Mouse (Mus musculus): ENCODE data around the gene Pigu. TPM values are rescaled to one million over a fixed set of nuclear protein-coding genes. Genes with fewer than 3 reads are reported as not detected.

Gene Pigu
- polyA plus RNA-seq, 1 experiment from 2014 or later, result 15.3 TPM

- Histone ChIP-seq H3K27ac (ENCODE audit: low read depth) (no peak overlapping the region), H3K4me3 (ENCODE audit: low read depth, low read length) (no peak overlapping the region), H3K9ac (replicated peaks) (no peak overlapping the region), H3K27me3 (ENCODE audit: insufficient read depth, low read length) (no peaks in the 10 kb centered on the region), H3K4me1 (ENCODE audit: insufficient read depth) (peaks cover 7% of the 10 kb centered on the region), H3K36me3 (replicated peaks; ENCODE audit: insufficient read depth, low read length) (no peaks in the 10 kb centered on the region), H3K4me2 (ENCODE audit: low read depth, low read length) (no peak overlapping the region), H3K9me3 (ENCODE audit: low read length) (no peaks in the 10 kb centered on the region)
- 90% methylated on average over 7 of the region's 7 CpGs for WGBS (ENCODE audit: insufficient replicate concordance)
- ATAC-seq (no peak), DNase-seq (no peak)
- TF ChIP-seq EP300 (IDR thresholded peaks at IDR 0.05; ENCODE audit: low read depth) (no peak), CTCF (IDR thresholded peaks at IDR 0.05; ENCODE audit: low read depth) (no peak)
Observed at GRCm38 (mm10) chr2:155278361-155278760, 78.9 kb downstream of the Pigu start.

DNA sequence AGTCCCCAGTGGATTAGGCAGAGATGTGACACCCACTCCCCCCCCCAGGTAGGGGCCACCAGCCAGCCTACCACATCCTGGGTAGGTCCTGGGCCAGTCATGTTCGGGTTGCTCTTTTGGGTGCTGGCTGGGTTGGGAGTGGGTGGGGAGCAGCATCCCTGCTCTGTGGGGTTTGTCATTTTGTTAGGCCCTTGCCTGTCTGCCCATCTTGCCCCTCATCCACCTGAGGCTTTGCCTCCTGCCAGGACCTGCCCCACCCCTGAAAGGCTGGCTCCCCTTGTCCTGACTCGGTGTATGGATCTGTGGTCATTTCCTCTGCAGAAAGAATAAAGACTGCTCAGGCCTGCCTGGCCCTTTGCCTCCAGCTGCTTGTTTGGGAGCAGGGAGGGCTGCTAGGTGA lies 79.5 kb downstream of the Pigu start:
- no peak overlapping the region for H3K9ac ChIP-seq (replicated peaks)
- no peaks in the 10 kb centered on the region for H3K9me3 ChIP-seq (ENCODE audit: low read length)
- H3K4me2 ChIP-seq (ENCODE audit: low read depth, low read length), result no peak overlapping the region; the same call in 1 of the 2 replicates
- no peaks in the 10 kb centered on the region for H3K27me3 ChIP-seq (ENCODE audit: insufficient read depth, low read length)
- whole genome bisulfite sequencing (ENCODE audit: insufficient replicate concordance), result 93% methylated on average over 2 of the region's 2 CpGs
- H3K36me3 ChIP-seq (replicated peaks; ENCODE audit: insufficient read depth, low read length), result no peaks in the 10 kb centered on the region
- DNase-seq (no peak), ATAC-seq (no peak)
- H3K27ac ChIP-seq (ENCODE audit: low read depth), result no peak overlapping the region
- TF ChIP-seq EP300 (IDR thresholded peaks at IDR 0.05; ENCODE audit: low read depth), result no peak
- no peak for TF ChIP-seq CTCF (IDR thresholded peaks at IDR 0.05; ENCODE audit: low read depth)
- no peak overlapping the region for H3K4me3 ChIP-seq (ENCODE audit: low read depth, low read length)
- H3K4me1 ChIP-seq (ENCODE audit: insufficient read depth), result peaks cover 7% of the 10 kb centered on the region

- Histone ChIP-seq H3K4me1 (ENCODE audit: insufficient read depth) (peaks cover 7% of the 10 kb centered on the region), H3K36me3 (replicated peaks; ENCODE audit: insufficient read depth, low read length) (no peaks in the 10 kb centered on the region), H3K9ac (replicated peaks) (peak overlapping the region; percentile 74), H3K27ac (ENCODE audit: low read depth) (peak overlapping the region; percentile 80), H3K4me3 (ENCODE audit: low read depth, low read length) (peak overlapping the region; percentile 81), H3K4me2 (ENCODE audit: low read depth, low read length) (peak overlapping the region; percentile 85), H3K27me3 (ENCODE audit: insufficient read depth, low read length) (no peaks in the 10 kb centered on the region), H3K9me3 (ENCODE audit: low read length) (no peaks in the 10 kb centered on the region)
- no peak for TF ChIP-seq EP300 (IDR thresholded peaks at IDR 0.05; ENCODE audit: low read depth)
- no peak for TF ChIP-seq CTCF (IDR thresholded peaks at IDR 0.05; ENCODE audit: low read depth)
- peak; percentile 77 for DNase-seq
- 1% methylated on average over 32 of the region's 49 CpGs for WGBS (ENCODE audit: insufficient replicate concordance)
- peak; percentile 88 for ATAC-seq
Observed at GRCm38 (mm10) chr2:155276621-155277175, 80.5 kb downstream of the Pigu start.

DNA sequence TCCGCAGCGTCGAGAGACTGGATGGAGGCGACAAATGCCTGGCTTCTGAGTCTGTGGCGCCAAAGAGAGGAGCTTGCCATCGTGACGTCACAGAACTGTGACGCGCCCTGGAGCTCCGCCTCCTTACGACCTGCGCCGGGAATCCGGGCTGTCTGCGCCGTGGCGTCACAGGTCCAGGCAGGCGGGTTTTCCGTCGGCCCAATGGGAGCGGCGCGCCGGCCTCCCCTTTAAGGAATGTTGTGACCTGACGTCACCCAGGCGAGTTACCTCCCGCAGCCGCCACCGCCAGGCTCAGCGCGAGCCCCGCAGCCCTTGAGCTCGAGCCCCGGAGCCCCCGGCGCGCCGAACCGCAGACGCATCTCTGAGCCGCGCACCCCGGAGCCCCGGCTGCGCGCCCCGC lies 81.0 kb downstream of the Pigu start, which contains the start of gene Map1lc3a:
TSS of gene Map1lc3a (plus strand) at position 103 of the 400 bp plus-strand sequence.
- WGBS (ENCODE audit: insufficient replicate concordance), result under 1% methylated on average over 47 of the region's 47 CpGs
- H3K9me3 ChIP-seq (ENCODE audit: low read length), result no peaks in the 10 kb centered on the region

DNA sequence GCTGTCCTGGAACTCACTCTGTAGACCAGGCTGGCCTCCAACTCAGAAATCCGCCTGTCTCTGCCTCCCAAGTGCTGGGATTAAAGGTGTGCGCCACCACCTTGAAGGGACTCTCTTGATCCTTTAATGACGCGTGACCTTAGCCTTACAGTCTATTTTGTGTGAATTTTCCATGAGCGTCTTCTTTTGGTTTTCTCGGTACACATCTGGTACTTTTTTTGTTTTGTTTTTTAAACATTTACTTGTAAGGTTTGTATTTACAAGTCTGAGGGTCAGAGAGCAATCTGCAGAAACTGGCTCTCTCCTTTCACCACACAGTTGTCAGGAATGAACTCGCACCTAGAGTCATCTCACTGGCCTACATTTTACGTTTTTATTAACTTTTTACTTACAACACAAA lies 83.6 kb downstream of the Pigu start:
- no peaks in the 10 kb centered on the region for H3K27me3 ChIP-seq (ENCODE audit: insufficient read depth, low read length)
- TF ChIP-seq EP300 (IDR thresholded peaks at IDR 0.05; ENCODE audit: low read depth) (no peak), CTCF (IDR thresholded peaks at IDR 0.05; ENCODE audit: low read depth) (no peak)
- H3K4me1 ChIP-seq (ENCODE audit: insufficient read depth), result peaks cover 7% of the 10 kb centered on the region
- DNase-seq (no peak), ATAC-seq (no peak)
- H3K4me2 ChIP-seq (ENCODE audit: low read depth, low read length), result no peak overlapping the region
- no peaks in the 10 kb centered on the region for H3K9me3 ChIP-seq (ENCODE audit: low read length)
- 79% methylated on average over 8 of the region's 8 CpGs for WGBS (ENCODE audit: insufficient replicate concordance)
- no peak overlapping the region for H3K27ac ChIP-seq (ENCODE audit: low read depth)
- no peaks in the 10 kb centered on the region for H3K36me3 ChIP-seq (replicated peaks; ENCODE audit: insufficient read depth, low read length)
- no peak overlapping the region for H3K4me3 ChIP-seq (ENCODE audit: low read depth, low read length)
- H3K9ac ChIP-seq (replicated peaks), result no peak overlapping the region

More for the DNA sequence above, 81.0 kb downstream of the Pigu start, which contains the start of gene Map1lc3a:
- H3K4me2 ChIP-seq (ENCODE audit: low read depth, low read length), result peak within 1 kb of the TSS; percentile 85
- H3K27ac ChIP-seq (ENCODE audit: low read depth), result peak within 1 kb of the TSS; percentile 80
- ATAC-seq (peak; percentile 94), DNase-seq (peak; percentile 95)
- H3K27me3 ChIP-seq (ENCODE audit: insufficient read depth, low read length), result no peaks in the 10 kb centered on the region
- no peak for TF ChIP-seq EP300 (IDR thresholded peaks at IDR 0.05; ENCODE audit: low read depth)
- TF ChIP-seq CTCF (IDR thresholded peaks at IDR 0.05; ENCODE audit: low read depth), result no peak
- H3K4me3 ChIP-seq (ENCODE audit: low read depth, low read length), result peak within 1 kb of the TSS; percentile 81
- H3K36me3 ChIP-seq (replicated peaks; ENCODE audit: insufficient read depth, low read length), result no peaks in the 10 kb centered on the region
- H3K9ac ChIP-seq (replicated peaks), result peak within 1 kb of the TSS; percentile 74
- peaks cover 7% of the 10 kb centered on the region for H3K4me1 ChIP-seq (ENCODE audit: insufficient read depth)

GRCm38 (mm10) chr2:155272396-155273170 lies 84.6 kb downstream of the Pigu start:
- Histone ChIP-seq H3K27ac (ENCODE audit: low read depth) (no peak overlapping the region), H3K9me3 (ENCODE audit: low read length) (no peaks in the 10 kb centered on the region), H3K4me2 (ENCODE audit: low read depth, low read length) (no peak overlapping the region), H3K27me3 (ENCODE audit: insufficient read depth, low read length) (no peaks in the 10 kb centered on the region), H3K4me3 (ENCODE audit: low read depth, low read length) (no peak overlapping the region), H3K36me3 (replicated peaks; ENCODE audit: insufficient read depth, low read length) (no peaks in the 10 kb centered on the region), H3K9ac (replicated peaks) (no peak overlapping the region), H3K4me1 (ENCODE audit: insufficient read depth) (peaks cover 7% of the 10 kb centered on the region)
- no peak for DNase-seq
- TF ChIP-seq EP300 (IDR thresholded peaks at IDR 0.05; ENCODE audit: low read depth) (no peak), CTCF (IDR thresholded peaks at IDR 0.05; ENCODE audit: low read depth) (no peak)
- 72% methylated on average over 10 of the region's 10 CpGs for WGBS (ENCODE audit: insufficient replicate concordance)
- ATAC-seq, result no peak

Measured in liver, postnatal 0 days (tissue).